Mouse (Mus musculus): ENCODE measurements around the gene Cep162. TPM values are rescaled to one million over a fixed set of nuclear protein-coding genes. Genes with fewer than 3 reads are reported as not detected.

Gene Cep162
- polyA plus RNA-seq, 1 experiment from 2014 or later: 8.3 TPM

- Histone ChIP-seq H3K36me3 (ENCODE audit: insufficient read depth) (no peaks in the 10 kb centered on the region), H3K9ac (no peak overlapping the region), H3K9me3 (ENCODE audit: low read depth, low read length) (no peaks in the 10 kb centered on the region), H3K4me2 (no peak overlapping the region), H3K4me1 (ENCODE audit: insufficient read depth) (no peaks in the 10 kb centered on the region), H3K27me3 (ENCODE audit: insufficient read depth, low read length) (no peaks in the 10 kb centered on the region), H3K27ac (ENCODE audit: low read depth) (no peak overlapping the region), H3K4me3 (ENCODE audit: low read depth, low read length) (no peak overlapping the region)
- DNase-seq (no peak), ATAC-seq (ENCODE audit: insufficient read depth) (no peak)
- WGBS: 68% methylated on average over 9 of the region's 9 CpGs
- TF ChIP-seq CTCF (IDR thresholded peaks at IDR 0.05; ENCODE audit: low read depth): no peak
Observed at GRCm38 (mm10) chr9:87167001-87167830, 88.1 kb downstream of the Cep162 start.

DNA sequence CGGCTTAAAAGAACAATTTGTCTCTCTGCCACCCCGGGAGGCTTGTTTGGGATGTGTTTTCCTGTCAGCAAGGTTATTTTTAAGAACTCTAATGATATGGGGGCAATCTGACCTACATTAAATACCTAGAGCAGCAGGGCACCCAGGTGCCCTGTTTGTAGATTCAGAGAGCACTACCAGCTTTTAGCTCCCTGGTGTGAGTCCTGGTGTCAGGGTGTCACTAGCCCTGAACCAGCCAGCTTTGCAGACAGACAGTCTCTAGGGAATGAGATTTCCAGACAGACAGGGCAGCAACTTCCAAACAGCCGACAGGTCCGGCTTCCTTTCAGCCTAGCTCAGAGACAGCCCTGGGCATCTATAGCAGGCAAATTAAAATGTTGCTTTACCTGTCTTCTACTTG lies 92.8 kb downstream of the Cep162 start:
- DNase-seq (no peak), ATAC-seq (ENCODE audit: insufficient read depth) (no peak)
- Histone ChIP-seq H3K4me3 (ENCODE audit: low read depth, low read length) (no peak overlapping the region), H3K9ac (no peak overlapping the region), H3K27me3 (ENCODE audit: insufficient read depth, low read length) (no peaks in the 10 kb centered on the region), H3K4me1 (ENCODE audit: insufficient read depth) (no peaks in the 10 kb centered on the region), H3K9me3 (ENCODE audit: low read depth, low read length) (no peaks in the 10 kb centered on the region), H3K36me3 (ENCODE audit: insufficient read depth) (no peaks in the 10 kb centered on the region), H3K4me2 (no peak overlapping the region), H3K27ac (ENCODE audit: low read depth) (no peak overlapping the region)
- TF ChIP-seq CTCF (IDR thresholded peaks at IDR 0.05; ENCODE audit: low read depth): no peak
- 78% methylated on average over 4 of the region's 4 CpGs for WGBS

GRCm38 (mm10) chr9:87152641-87153325 lies 102.6 kb downstream of the Cep162 start:
- WGBS: 87% methylated on average over 1 of the region's 1 CpGs
- Histone ChIP-seq H3K9me3 (ENCODE audit: low read depth, low read length) (no peaks in the 10 kb centered on the region), H3K4me1 (ENCODE audit: insufficient read depth) (no peaks in the 10 kb centered on the region), H3K27me3 (ENCODE audit: insufficient read depth, low read length) (no peaks in the 10 kb centered on the region), H3K36me3 (ENCODE audit: insufficient read depth) (no peaks in the 10 kb centered on the region), H3K4me2 (no peak overlapping the region), H3K27ac (ENCODE audit: low read depth) (no peak overlapping the region), H3K4me3 (ENCODE audit: low read depth, low read length) (no peak overlapping the region), H3K9ac (no peak overlapping the region)
- no peak for ATAC-seq (ENCODE audit: insufficient read depth)
- DNase-seq: no peak
- TF ChIP-seq CTCF (IDR thresholded peaks at IDR 0.05; ENCODE audit: low read depth): no peak

GRCm38 (mm10) chr9:87147927-87148326 lies 107.4 kb downstream of the Cep162 start:
- ATAC-seq (ENCODE audit: insufficient read depth): peak; percentile 77
- 58% methylated on average over 2 of the region's 2 CpGs for WGBS
- peak; percentile 56 for DNase-seq

DNA sequence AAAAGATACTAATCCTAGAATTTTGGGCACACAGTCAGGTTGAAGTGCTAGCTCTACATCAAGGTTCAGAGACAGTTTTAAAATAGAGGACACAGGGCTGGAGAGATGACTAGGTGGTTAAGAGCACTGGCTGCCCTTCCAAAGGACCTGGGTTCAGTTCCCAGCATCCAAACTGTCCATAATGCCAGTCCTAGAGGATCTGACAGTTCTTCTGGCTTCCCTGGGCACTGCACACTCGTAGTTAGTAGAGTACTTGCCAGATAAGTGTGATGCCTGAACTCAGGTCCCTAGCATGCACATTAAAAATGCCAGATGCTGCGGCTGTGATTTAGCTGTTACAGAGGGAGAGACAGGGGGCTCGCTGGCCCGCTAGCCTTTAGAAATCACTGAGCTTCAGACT lies 108.9 kb downstream of the Cep162 start:
- Histone ChIP-seq H3K27me3 (ENCODE audit: insufficient read depth, low read length) (peaks cover 23% of the 10 kb centered on the region), H3K9ac (no peak overlapping the region), H3K4me2 (no peak overlapping the region), H3K36me3 (ENCODE audit: insufficient read depth) (no peaks in the 10 kb centered on the region), H3K9me3 (ENCODE audit: low read depth, low read length) (no peaks in the 10 kb centered on the region), H3K27ac (ENCODE audit: low read depth) (no peak overlapping the region), H3K4me1 (ENCODE audit: insufficient read depth) (peaks cover 3% of the 10 kb centered on the region; the same call in 1 of the 2 replicates), H3K4me3 (ENCODE audit: low read depth, low read length) (no peak overlapping the region)
- ATAC-seq (ENCODE audit: insufficient read depth): no peak
- TF ChIP-seq CTCF (IDR thresholded peaks at IDR 0.05; ENCODE audit: low read depth): no peak
- no peak for DNase-seq
- 81% methylated on average over 4 of the region's 4 CpGs for WGBS

More at GRCm38 (mm10) chr9:87147927-87148326, 107.4 kb downstream of the Cep162 start:
- Histone ChIP-seq H3K4me1 (ENCODE audit: insufficient read depth) (peaks cover 3% of the 10 kb centered on the region; the same call in 1 of the 2 replicates), H3K9ac (no peak overlapping the region), H3K4me2 (no peak overlapping the region), H3K27ac (ENCODE audit: low read depth) (no peak overlapping the region), H3K9me3 (ENCODE audit: low read depth, low read length) (no peaks in the 10 kb centered on the region), H3K4me3 (ENCODE audit: low read depth, low read length) (no peak overlapping the region), H3K36me3 (ENCODE audit: insufficient read depth) (no peaks in the 10 kb centered on the region), H3K27me3 (ENCODE audit: insufficient read depth, low read length) (peaks cover 23% of the 10 kb centered on the region)
- TF ChIP-seq CTCF (IDR thresholded peaks at IDR 0.05; ENCODE audit: low read depth): no peak

GRCm38 (mm10) chr9:87145671-87146070 lies 109.7 kb downstream of the Cep162 start:
- Histone ChIP-seq H3K9me3 (ENCODE audit: low read depth, low read length) (no peaks in the 10 kb centered on the region), H3K4me1 (ENCODE audit: insufficient read depth) (peaks cover 3% of the 10 kb centered on the region; the same call in 1 of the 2 replicates), H3K4me2 (peak overlapping the region; percentile 62; the same call in 1 of the 2 replicates), H3K9ac (no peak overlapping the region), H3K4me3 (ENCODE audit: low read depth, low read length) (no peak overlapping the region), H3K36me3 (ENCODE audit: insufficient read depth) (no peaks in the 10 kb centered on the region), H3K27ac (ENCODE audit: low read depth) (no peak overlapping the region), H3K27me3 (ENCODE audit: insufficient read depth, low read length) (peaks cover 23% of the 10 kb centered on the region)
- DNase-seq (no peak), ATAC-seq (ENCODE audit: insufficient read depth) (no peak)
- TF ChIP-seq CTCF (IDR thresholded peaks at IDR 0.05; ENCODE audit: low read depth): no peak
- WGBS: 41% methylated on average over 11 of the region's 11 CpGs

DNA sequence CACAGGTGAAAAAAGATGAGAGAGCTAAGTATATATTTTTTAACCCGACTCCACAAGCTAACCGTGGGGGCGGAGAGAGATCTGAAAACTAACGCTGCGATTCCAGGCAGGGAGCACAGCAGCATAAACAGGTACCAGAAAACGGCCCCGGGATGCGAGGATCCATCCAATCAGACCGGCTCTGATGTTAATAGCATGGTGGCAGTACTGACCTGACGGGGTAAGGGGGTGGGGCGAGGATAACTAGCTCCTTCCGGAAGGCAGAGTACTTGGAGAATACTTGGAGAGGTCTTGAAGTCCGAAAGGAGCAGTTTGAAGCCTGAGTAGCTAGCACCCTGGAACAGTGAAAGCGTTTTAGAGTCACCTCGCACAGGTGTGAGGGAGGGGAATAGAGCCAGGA lies 110.2 kb downstream of the Cep162 start:
- 4% methylated on average over 15 of the region's 15 CpGs for WGBS
- Histone ChIP-seq H3K4me2 (peak overlapping the region; percentile 62), H3K4me1 (ENCODE audit: insufficient read depth) (peaks cover 3% of the 10 kb centered on the region; the same call in 1 of the 2 replicates), H3K4me3 (ENCODE audit: low read depth, low read length) (peak overlapping the region; percentile 34; the same call in 1 of the 2 replicates), H3K27me3 (ENCODE audit: insufficient read depth, low read length) (peaks cover 23% of the 10 kb centered on the region), H3K9ac (no peak overlapping the region), H3K27ac (ENCODE audit: low read depth) (no peak overlapping the region), H3K36me3 (ENCODE audit: insufficient read depth) (no peaks in the 10 kb centered on the region), H3K9me3 (ENCODE audit: low read depth, low read length) (no peaks in the 10 kb centered on the region)
- no peak for TF ChIP-seq CTCF (IDR thresholded peaks at IDR 0.05; ENCODE audit: low read depth)
- DNase-seq: peak; percentile 7
- ATAC-seq (ENCODE audit: insufficient read depth): peak; percentile 16; the same call in 1 of the 2 replicates

All from lung, embryonic 14.5 days (tissue).